Mouse (Mus musculus) liver, postnatal 0 days (tissue): Measurements from ENCODE around the gene Arl14. TPM values are rescaled to one million over a fixed set of nuclear protein-coding genes. Genes with fewer than 3 reads are reported as not detected.

Source experiments
- ATAC-seq: fragments of 200-750 bp; cut with Nextera tagmentation; 2 replicates; pipeline ENCODE4 v1.8.0; 2017; ENCODE audit warnings: mild to moderate bottlenecking, moderate library complexity
- DNase-seq: peaks from one replicate; pipeline ENCODE4 v3.0.0-alpha.2; 2016
- H3K27ac ChIP-seq: fragments of 300-500 bp; sonication (generic); 2 replicates; pipeline ENCODE4 v1.5.1; 2014; ENCODE audit warnings: antibody characterized with exemption, moderate library complexity, mild to moderate bottlenecking, low read depth
- H3K27me3 ChIP-seq: fragments of 300-500 bp; sonication (generic); 2 replicates; pipeline ENCODE4 v1.6.1; 2014; ENCODE audit warnings: low read length, control low read depth, mixed read lengths; ENCODE audit not compliant: insufficient read depth
- H3K36me3 ChIP-seq: fragments of 300-500 bp; sonication (generic); replicated peaks from 2 replicates; pipeline ENCODE4 v1.6.1; 2014; ENCODE audit warnings: mild to moderate bottlenecking, control low read depth, low read length, moderate library complexity, mixed read lengths; ENCODE audit not compliant: insufficient read depth
- H3K4me1 ChIP-seq: fragments of 300-500 bp; sonication (generic); 2 replicates; pipeline ENCODE4 v1.6.1; 2014; ENCODE audit warnings: antibody characterized with exemption, mild to moderate bottlenecking, control low read depth; ENCODE audit not compliant: insufficient read depth
- H3K4me2 ChIP-seq: fragments of 300-500 bp; sonication (generic); 2 replicates; pipeline ENCODE4 v1.6.1; 2014; ENCODE audit warnings: low read depth, mild to moderate bottlenecking, low read length, moderate library complexity, mixed read lengths
- H3K4me3 ChIP-seq: fragments of 300-500 bp; sonication (generic); 2 replicates; pipeline ENCODE4 v1.5.1; 2014; ENCODE audit warnings: low read depth, low read length
- H3K9ac ChIP-seq: fragments of 300-500 bp; sonication (generic); replicated peaks from 2 replicates; pipeline ENCODE4 v1.6.1; 2014; ENCODE audit warnings: mild to moderate bottlenecking, moderate library complexity
- H3K9me3 ChIP-seq: fragments of 300-500 bp; sonication (generic); 2 replicates; pipeline ENCODE4 v1.6.1; 2016; ENCODE audit warnings: mild to moderate bottlenecking, control low read depth, low read length, mixed read lengths
- CTCF ChIP-seq: sonication (generic); IDR thresholded peaks from 2 replicates; pipeline ENCODE4 v1.5.1; 2016; ENCODE audit warnings: antibody characterized with exemption, low read depth
- EP300 ChIP-seq: IDR thresholded peaks from 2 replicates; pipeline ENCODE4 v1.6.1; 2016; ENCODE audit warnings: antibody characterized with exemption, low read depth, mild to moderate bottlenecking
- WGBS: fragments of 180-500 bp; shearing (Covaris S2); extraction: QIAGEN DNeasy Blood & Tissue Kit; methylation state at CpG from one replicate; pipeline ENCODE4 v1.1.7; 2014; ENCODE audit not compliant: insufficient replicate concordance; 5-methylcytosine and 5-hydroxymethylcytosine counted together
- polyA plus RNA-seq: library from polyadenylated mRNA; unstranded; fragments of >200 nt; fragmentation: Nextera tagmentation; extraction: Ambion mirVana; gene quantifications from 2 replicates; pipeline ENCODE4 v1.2.1, GENCODE M21; 2015

Gene Arl14
- polyA plus RNA-seq, 1 experiment from 2014 or later = not detected

- H3K4me3 ChIP-seq = no peak overlapping the region
- TF ChIP-seq CTCF (peak; percentile 69), EP300 (no peak)
- no peaks in the 10 kb centered on the region for H3K27me3 ChIP-seq
- ATAC-seq (no peak), DNase-seq (peak; percentile 22)
- H3K27ac ChIP-seq = no peak overlapping the region
- H3K9me3 ChIP-seq = no peaks in the 10 kb centered on the region
- H3K9ac ChIP-seq = no peak overlapping the region
- WGBS = 58% methylated on average over 12 of the region's 12 CpGs
- peaks cover 6% of the 10 kb centered on the region for H3K4me1 ChIP-seq
- H3K4me2 ChIP-seq = no peak overlapping the region
- H3K36me3 ChIP-seq = no peaks in the 10 kb centered on the region
Measured at GRCm38 (mm10) chr3:69208441-69209309, 13.5 kb upstream of the Arl14 start.

- no peak overlapping the region for H3K4me3 ChIP-seq
- no peak overlapping the region for H3K27ac ChIP-seq
- H3K4me1 ChIP-seq = no peaks in the 10 kb centered on the region
- H3K9me3 ChIP-seq = no peaks in the 10 kb centered on the region
- ATAC-seq = no peak
- H3K27me3 ChIP-seq = no peaks in the 10 kb centered on the region
- no peak overlapping the region for H3K9ac ChIP-seq
- 66% methylated on average over 2 of the region's 2 CpGs for WGBS
- H3K4me2 ChIP-seq = no peak overlapping the region
- no peaks in the 10 kb centered on the region for H3K36me3 ChIP-seq
- TF ChIP-seq EP300 (no peak), CTCF (no peak)
- no peak for DNase-seq
Measured at GRCm38 (mm10) chr3:69212246-69212645, 10.0 kb upstream of the Arl14 start.

DNA sequence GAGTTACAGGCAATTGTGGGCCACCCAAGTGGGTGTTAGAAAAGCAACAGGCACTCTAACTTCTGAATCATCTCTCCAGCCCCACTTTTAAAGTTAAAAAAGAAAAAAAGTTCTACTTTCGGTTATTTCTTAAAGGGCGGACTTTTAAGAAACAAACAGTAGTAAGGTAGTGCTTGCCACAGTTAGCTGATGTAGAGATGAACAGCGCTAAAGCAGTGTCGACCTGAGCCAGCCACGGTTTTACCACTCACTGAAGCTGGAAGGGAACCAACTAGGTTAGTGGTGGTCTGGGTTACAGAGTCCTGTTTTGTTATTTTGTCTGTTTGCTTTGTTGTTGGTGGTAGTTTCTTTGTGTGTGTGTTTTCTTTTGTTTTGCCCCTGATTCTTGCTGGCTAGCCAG, 8.8 kb upstream of the Arl14 start:
- H3K27ac ChIP-seq = no peak overlapping the region
- H3K4me1 ChIP-seq = no peaks in the 10 kb centered on the region
- no peaks in the 10 kb centered on the region for H3K27me3 ChIP-seq
- no peak overlapping the region for H3K4me2 ChIP-seq
- no peaks in the 10 kb centered on the region for H3K36me3 ChIP-seq
- H3K4me3 ChIP-seq = no peak overlapping the region
- TF ChIP-seq CTCF = no peak
- TF ChIP-seq EP300 = no peak
- no peak for DNase-seq
- no peak overlapping the region for H3K9ac ChIP-seq
- H3K9me3 ChIP-seq = no peaks in the 10 kb centered on the region
- ATAC-seq = no peak
- 81% methylated on average over 5 of the region's 5 CpGs for WGBS

DNA sequence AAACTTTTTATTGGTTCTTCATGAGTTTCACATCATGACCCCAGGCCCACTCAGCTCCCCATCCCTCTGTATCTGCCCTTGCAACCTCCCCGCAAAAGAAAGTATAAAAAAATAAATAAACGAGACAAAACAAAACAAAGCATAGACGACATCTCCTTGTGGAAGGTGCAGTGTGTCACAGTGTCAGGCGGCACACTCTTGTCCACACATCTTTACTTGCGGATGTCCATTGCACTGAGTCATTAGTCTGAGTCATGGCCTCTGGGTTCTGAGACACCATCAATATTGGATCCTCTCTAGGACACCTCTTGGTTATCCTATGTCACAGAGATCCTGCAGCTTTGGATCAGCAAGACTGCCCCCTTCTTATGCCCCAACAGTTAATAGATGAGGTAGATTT, 7.7 kb upstream of the Arl14 start:
- no peak overlapping the region for H3K27ac ChIP-seq
- ATAC-seq = no peak
- no peaks in the 10 kb centered on the region for H3K4me1 ChIP-seq
- DNase-seq = no peak
- 89% methylated on average over 5 of the region's 5 CpGs for WGBS
- H3K9me3 ChIP-seq = no peaks in the 10 kb centered on the region
- TF ChIP-seq CTCF = no peak
- TF ChIP-seq EP300 = no peak
- H3K36me3 ChIP-seq = no peaks in the 10 kb centered on the region
- no peak overlapping the region for H3K4me3 ChIP-seq
- no peak overlapping the region for H3K4me2 ChIP-seq
- H3K9ac ChIP-seq = no peak overlapping the region
- H3K27me3 ChIP-seq = no peaks in the 10 kb centered on the region

DNA sequence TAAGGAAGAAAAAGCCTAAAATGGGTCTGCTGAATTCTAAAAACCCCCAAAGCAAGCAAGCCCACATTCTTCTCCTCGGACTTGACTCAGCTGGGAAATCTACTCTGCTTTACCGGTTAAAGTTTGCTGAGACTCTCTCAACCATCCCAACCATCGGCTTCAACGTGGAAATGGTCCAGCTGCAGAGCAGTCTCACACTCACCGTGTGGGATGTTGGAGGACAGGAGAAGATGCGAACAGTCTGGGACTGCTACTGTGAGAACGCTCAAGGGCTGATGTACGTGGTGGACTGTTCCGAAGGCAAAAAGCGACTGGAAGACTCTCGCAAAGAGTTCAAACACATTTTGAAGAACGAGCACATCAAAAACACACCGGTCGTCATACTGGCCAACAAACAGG, 282 bp downstream of the Arl14 start:
- Histone ChIP-seq H3K4me1 (no peaks in the 10 kb centered on the region), H3K4me2 (no peak overlapping the region), H3K9me3 (no peaks in the 10 kb centered on the region), H3K9ac (no peak overlapping the region), H3K27ac (no peak overlapping the region), H3K4me3 (no peak overlapping the region), H3K27me3 (no peaks in the 10 kb centered on the region), H3K36me3 (no peaks in the 10 kb centered on the region)
- WGBS = 78% methylated on average over 14 of the region's 14 CpGs
- DNase-seq (no peak), ATAC-seq (no peak)
- TF ChIP-seq CTCF = no peak
- no peak for TF ChIP-seq EP300

DNA sequence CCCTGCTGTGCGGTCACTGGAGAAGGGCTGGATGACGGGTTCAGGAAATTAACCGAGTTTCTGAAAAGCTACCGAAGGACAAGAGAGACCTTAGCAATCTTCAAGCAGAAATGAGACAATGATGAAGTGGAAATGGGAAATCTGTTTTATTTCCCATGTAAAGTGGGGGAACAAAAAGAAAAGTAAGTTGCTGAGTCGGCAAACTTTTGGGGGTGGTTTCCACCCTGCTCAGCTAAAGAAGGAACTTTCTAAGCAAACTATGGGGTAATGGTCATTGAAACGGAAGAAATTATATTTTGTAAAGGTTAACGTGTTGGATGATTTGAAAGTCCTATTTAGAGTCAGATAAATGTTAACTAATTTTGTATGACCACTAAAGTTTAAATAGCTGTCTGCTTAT, 768 bp downstream of the Arl14 start:
- TF ChIP-seq CTCF (no peak), EP300 (no peak)
- no peak overlapping the region for H3K9ac ChIP-seq
- H3K27me3 ChIP-seq = no peaks in the 10 kb centered on the region
- H3K9me3 ChIP-seq = no peaks in the 10 kb centered on the region
- DNase-seq (no peak), ATAC-seq (no peak)
- no peaks in the 10 kb centered on the region for H3K4me1 ChIP-seq
- no peak overlapping the region for H3K27ac ChIP-seq
- no peaks in the 10 kb centered on the region for H3K36me3 ChIP-seq
- H3K4me2 ChIP-seq = no peak overlapping the region
- 74% methylated on average over 7 of the region's 7 CpGs for WGBS
- H3K4me3 ChIP-seq = no peak overlapping the region
